26 mouse cellular contexts compared by ENCODE assay signal in the genomic region with DNA sequence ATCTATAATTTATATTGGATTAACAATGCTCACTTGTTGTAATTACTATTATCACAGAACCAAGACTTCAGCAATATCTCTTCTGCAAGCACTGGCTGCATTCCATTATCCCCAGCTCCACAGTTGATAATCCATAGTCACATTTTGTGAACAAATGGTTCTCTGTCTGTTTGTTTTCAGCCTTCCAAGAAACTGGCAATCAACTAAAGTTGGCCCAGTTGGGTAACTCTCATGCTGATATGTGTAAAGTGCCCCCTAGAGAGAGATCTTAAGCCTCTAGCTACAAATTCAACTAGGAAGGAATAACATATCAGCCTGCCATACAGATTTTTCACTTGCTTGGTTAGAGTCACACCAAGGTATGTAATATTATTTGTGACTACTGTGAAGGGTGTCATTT.
DNase-seq lines count a peak whose midpoint lies in the region; ATAC-seq and TF ChIP-seq lines count a peak whose summit lies in the region.
"Had no signal": no experiment of that assay in that cellular context is flagged by ENCODE, and none has a peak within 500 bp of the region (broad histone marks: within the 10 kb centered on the region; RNA-seq: fewer than 3 reads in every experiment).

No protein-coding gene starts in this region.

- H3K27me3 ChIP-seq in forebrain, embryonic 16.5 days (replicated peaks; ENCODE audit: control insufficient read depth, insufficient read depth, low read length) = no peaks in the 10 kb centered on the region
- H3K27me3 ChIP-seq in forebrain, embryonic 12.5 days = no peaks in the 10 kb centered on the region
- H3K27me3 ChIP-seq in liver, embryonic 12.5 days (replicated peaks) = no peaks in the 10 kb centered on the region
- no peaks in the 10 kb centered on the region for H3K27me3 ChIP-seq in kidney, adult 2 months (replicated peaks; ENCODE audit: control insufficient read depth, insufficient read depth, low read length)
- H3K27me3 ChIP-seq: heart, embryonic 13.5 days; hindbrain, embryonic 15.5 days; limb, embryonic 13.5 days; liver, embryonic 13.5 days; midbrain, embryonic 13.5 days; neural tube, embryonic 15.5 days had no signal

- H3K4me3 ChIP-seq in forebrain, embryonic 16.5 days (replicated peaks; ENCODE audit: low read length) = no peak overlapping the region
- no peak overlapping the region for H3K4me3 ChIP-seq in forebrain, embryonic 12.5 days (replicated peaks)
- H3K4me3 ChIP-seq in liver, embryonic 12.5 days = no peak overlapping the region
- H3K4me3 ChIP-seq in kidney, adult 2 months (ENCODE audit: insufficient read depth, low read depth, low read length) = no peak overlapping the region
- H3K4me3 ChIP-seq: erythroblast, embryonic 14.5 days; heart, embryonic 13.5 days; hindbrain, embryonic 15.5 days; limb, embryonic 13.5 days; liver, embryonic 13.5 days; midbrain, embryonic 13.5 days; neural tube, embryonic 15.5 days had no signal

- H3K9ac ChIP-seq in forebrain, embryonic 16.5 days (replicated peaks; ENCODE audit: low read depth, low read length) = no peak overlapping the region
- no peak overlapping the region for H3K9ac ChIP-seq in forebrain, embryonic 12.5 days
- H3K9ac ChIP-seq in liver, embryonic 12.5 days = no peak overlapping the region
- H3K9ac ChIP-seq: heart, embryonic 13.5 days; hindbrain, embryonic 15.5 days; limb, embryonic 13.5 days; liver, embryonic 13.5 days; midbrain, embryonic 13.5 days; neural tube, embryonic 15.5 days had no signal

- no peak overlapping the region for H3K27ac ChIP-seq in forebrain, embryonic 16.5 days (ENCODE audit: low read length)
- H3K27ac ChIP-seq in forebrain, embryonic 12.5 days = no peak overlapping the region
- no peak overlapping the region for H3K27ac ChIP-seq in liver, embryonic 12.5 days
- no peak overlapping the region for H3K27ac ChIP-seq in kidney, adult 2 months (ENCODE audit: insufficient read depth, low read depth, low read length)
- H3K27ac ChIP-seq: heart, embryonic 13.5 days; hindbrain, embryonic 15.5 days; limb, embryonic 13.5 days; liver, embryonic 13.5 days; macrophage; midbrain, embryonic 13.5 days; neural tube, embryonic 15.5 days had no signal

- no peak for TF ChIP-seq CTCF in kidney, adult 2 months (conservative IDR thresholded peaks at IDR 0.05; ENCODE audit: insufficient read depth, insufficient read length, low read depth, low read length)

- no peaks in the 10 kb centered on the region for H3K36me3 ChIP-seq in forebrain, embryonic 16.5 days (ENCODE audit: control insufficient read depth, insufficient read depth)
- H3K36me3 ChIP-seq in forebrain, embryonic 12.5 days (replicated peaks) = no peaks in the 10 kb centered on the region
- H3K36me3 ChIP-seq in liver, embryonic 12.5 days = no peaks in the 10 kb centered on the region
- H3K36me3 ChIP-seq in kidney, adult 2 months (ENCODE audit: control insufficient read depth, insufficient read depth, low read length) = no peaks in the 10 kb centered on the region
- H3K36me3 ChIP-seq: heart, embryonic 13.5 days; hindbrain, embryonic 15.5 days; limb, embryonic 13.5 days; liver, embryonic 13.5 days; midbrain, embryonic 13.5 days; neural tube, embryonic 15.5 days had no signal

- no peaks in the 10 kb centered on the region for H3K9me3 ChIP-seq in forebrain, embryonic 16.5 days (ENCODE audit: control insufficient read depth, low read length)
- H3K9me3 ChIP-seq in forebrain, embryonic 12.5 days = no peaks in the 10 kb centered on the region
- no peaks in the 10 kb centered on the region for H3K9me3 ChIP-seq in liver, embryonic 12.5 days (replicated peaks)
- H3K9me3 ChIP-seq: heart, embryonic 13.5 days; hindbrain, embryonic 15.5 days; limb, embryonic 13.5 days; liver, embryonic 13.5 days; midbrain, embryonic 13.5 days; neural tube, embryonic 15.5 days had no signal

- H3K4me1 ChIP-seq in forebrain, embryonic 16.5 days (replicated peaks; ENCODE audit: control insufficient read depth, insufficient read depth, low read length) = no peaks in the 10 kb centered on the region
- H3K4me1 ChIP-seq in forebrain, embryonic 12.5 days = no peaks in the 10 kb centered on the region
- no peaks in the 10 kb centered on the region for H3K4me1 ChIP-seq in liver, embryonic 12.5 days
- no peaks in the 10 kb centered on the region for H3K4me1 ChIP-seq in kidney, adult 2 months (ENCODE audit: control insufficient read depth, insufficient read depth, low read length)
- H3K4me1 ChIP-seq: heart, embryonic 13.5 days; hindbrain, embryonic 15.5 days; limb, embryonic 13.5 days; liver, embryonic 13.5 days; midbrain, embryonic 13.5 days; neural tube, embryonic 15.5 days had no signal

- peak; percentile 43 for DNase-seq in brain, adult 2 months (ENCODE audit: low read depth, low spot score)
- DNase-seq in brain, embryonic 18.5 days (ENCODE audit: low read depth, low spot score) = peak; percentile 52
- DNase-seq in layer of hippocampus, adult 9-11 months = peak; percentile 56
- no peak for DNase-seq in kidney, adult 2 months
- DNase-seq: adrenal gland, postnatal 25 days; gastrocnemius, postnatal 10 days; heart, postnatal 10 days; kidney, adult 18-20 months; kidney, postnatal 4 days; liver, embryonic 13.5 days; lung, adult 18-20 months; retina, postnatal 1 day; right cerebral cortex, postnatal 14 days; thymus, postnatal 25 days had no signal

- H3K4me2 ChIP-seq in forebrain, embryonic 16.5 days (ENCODE audit: low read length) = no peak overlapping the region
- no peak overlapping the region for H3K4me2 ChIP-seq in forebrain, embryonic 12.5 days
- no peak overlapping the region for H3K4me2 ChIP-seq in liver, embryonic 12.5 days
- H3K4me2 ChIP-seq: heart, embryonic 13.5 days; hindbrain, embryonic 15.5 days; limb, embryonic 13.5 days; liver, embryonic 13.5 days; midbrain, embryonic 13.5 days; neural tube, embryonic 15.5 days had no signal

- no peak for TF ChIP-seq POLR2A in kidney, adult 2 months (IDR thresholded peaks at IDR 0.05; ENCODE audit: low read depth, low read length)

- ATAC-seq in forebrain, embryonic 16.5 days = peak; percentile 28; the same call in 1 of the 2 replicates
- ATAC-seq in forebrain, embryonic 12.5 days (ENCODE audit: low FRiP score) = no peak
- ATAC-seq in liver, embryonic 12.5 days = no peak
- ATAC-seq: CD4-positive, CD25-positive, alpha-beta regulatory T cell, adult 4 months; lung, postnatal 0 days; midbrain, embryonic 13.5 days had no signal
